Mouse (Mus musculus) adrenal gland, postnatal 25 days (tissue): ENCODE data around the gene Btnl9. TPM values are rescaled to one million over a fixed set of nuclear protein-coding genes. Genes with fewer than 3 reads are reported as not detected.
"Not testable (repeated sequence)": the region's sequence is repeated elsewhere in the genome, so short reads cannot be mapped to it uniquely, and the experiment has no call there.

ENCODE experiments used
- DNase-seq: peaks from one replicate; pipeline ENCODE4 v3.0.0; 2021; ENCODE audit warnings: mixed read lengths
- total RNA-seq: library from RNA; stranded (reverse); gene quantifications from 2 replicates; pipeline ENCODE4 v1.2.3, GENCODE M21; 2021

The Btnl9 gene
- total RNA-seq, 1 experiment from 2014 or later: 26.6 TPM

- not testable (repeated sequence) for DNase-seq
These were observed 10.7 kb downstream of the Btnl9 start for GRCm38 (mm10) chr11:49176047-49176779.

- DNase-seq: no peak
These were observed 11.6 kb downstream of the Btnl9 start for GRCm38 (mm10) chr11:49175345-49175744.

GRCm38 (mm10) chr11:49170576-49170975, 16.4 kb downstream of the Btnl9 start:
- DNase-seq: no peak

- DNase-seq: peak; percentile 18
These were observed 17.9 kb downstream of the Btnl9 start for GRCm38 (mm10) chr11:49168839-49169611.

- no peak for DNase-seq
These were observed 29.8 kb downstream of the Btnl9 start for GRCm38 (mm10) chr11:49156821-49157814.

- DNase-seq: no peak
These were observed 32.9 kb downstream of the Btnl9 start, which contains the start of gene Olfr1394 for GRCm38 (mm10) chr11:49154077-49154476. Gene Olfr1394 (plus strand): TSS chr11:49154377.

- no peak for DNase-seq
These were observed 45.0 kb downstream of the Btnl9 start, which contains the start of gene Olfr1395 for GRCm38 (mm10) chr11:49141974-49142373. Gene Olfr1395 (plus strand): TSS chr11:49142274.

GRCm38 (mm10) chr11:49124169-49124568, 62.8 kb downstream of the Btnl9 start:
- DNase-seq: no peak

- no peak for DNase-seq
These were observed 67.3 kb downstream of the Btnl9 start for GRCm38 (mm10) chr11:49119635-49120034.

Other genes starting within 250 kb of the Btnl9 start
- 4.6 TPM in 1 of 2 replicates, not detected in the other for gene Psme2b, start 241.0 kb downstream of the Btnl9 start, total RNA-seq
- gene Olfr56, start 208.3 kb downstream of the Btnl9 start, total RNA-seq: not detected in 2 replicates
- 2.1 and 3.2 TPM in 2 replicates for gene 9930111J21Rik1, start 207.8 kb downstream of the Btnl9 start, total RNA-seq
- 0.67 and 1.3 TPM in 2 replicates for gene Gm12185, start 194.9 kb downstream of the Btnl9 start, total RNA-seq
- gene Tgtp1, start 193.0 kb downstream of the Btnl9 start, total RNA-seq: 1.5 and 2.2 TPM in 2 replicates
- 3.1 TPM in 2 replicates for gene 9930111J21Rik2, start 135.9 kb downstream of the Btnl9 start, total RNA-seq
- 1.9 and 2.9 TPM in 2 replicates for gene Tgtp2, start 123.0 kb downstream of the Btnl9 start, total RNA-seq
- 1.5 and 2.9 TPM in 2 replicates for gene Ifi47, start 110.6 kb downstream of the Btnl9 start, total RNA-seq
- gene Olfr1396, start 72.3 kb downstream of the Btnl9 start, total RNA-seq: 0.58 and 0.86 TPM in 2 replicates
- not detected in 2 replicates for gene Olfr1395, start 44.9 kb downstream of the Btnl9 start, total RNA-seq
- gene Olfr1394, start 32.8 kb downstream of the Btnl9 start, total RNA-seq: not detected in 2 replicates
- 36.2 and 38.8 TPM in 2 replicates for gene Zfp62, start 16.1 kb upstream of the Btnl9 start, total RNA-seq
- gene Mgat1, start 57.0 kb upstream of the Btnl9 start, total RNA-seq: 94.2 and 116 TPM in 2 replicates
- gene Olfr1393, start 91.1 kb upstream of the Btnl9 start, total RNA-seq: not detected in 2 replicates
- gene Olfr1392, start 98.1 kb upstream of the Btnl9 start, total RNA-seq: not detected in 2 replicates
- not detected in 2 replicates for gene Olfr10, start 117.6 kb upstream of the Btnl9 start, total RNA-seq
- gene Olfr1391, start 135.6 kb upstream of the Btnl9 start, total RNA-seq: not detected in 2 replicates
- gene Olfr1390, start 148.0 kb upstream of the Btnl9 start, total RNA-seq: not detected in 2 replicates
- not detected in 2 replicates for gene Olfr1389, start 235.9 kb upstream of the Btnl9 start, total RNA-seq
- 0.09 TPM in 1 of 2 replicates, not detected in the other for gene Olfr1388, start 249.5 kb upstream of the Btnl9 start, total RNA-seq